ENCODE assay signal across 8 mouse cellular contexts in genomic region chr11:117318202-117318601, GRCm38 (mm10).
DNase-seq lines count a peak whose midpoint lies in the region; ATAC-seq and TF ChIP-seq lines count a peak whose summit lies in the region.

No protein-coding gene starts in this region.

- peaks cover 66% of the 10 kb centered on the region for H3K4me1 ChIP-seq in lung, embryonic 14.5 days (ENCODE audit: insufficient read depth)
- peaks cover 51% of the 10 kb centered on the region for H3K4me1 ChIP-seq in embryonic fibroblast, embryonic 13.5 days (ENCODE audit: control insufficient read depth, insufficient read depth, low read length)
- peaks cover 82% of the 10 kb centered on the region for H3K4me1 ChIP-seq in limb, embryonic 12.5 days (replicated peaks)
- peaks cover 86% of the 10 kb centered on the region for H3K4me1 ChIP-seq in stomach, embryonic 15.5 days
- H3K4me1 ChIP-seq in cerebellum, adult 2 months (ENCODE audit: control insufficient read depth, insufficient read depth, low read length): peaks cover 18% of the 10 kb centered on the region

- DNase-seq in lung, embryonic 14.5 days: no peak
- no peak for DNase-seq in lung, postnatal 14 days
- DNase-seq in right cerebral cortex, postnatal 10 days (ENCODE audit: low spot score in 2 of 2): no peak
- no peak for DNase-seq in cerebellum, adult 2 months

- peak; percentile 35 for TF ChIP-seq CTCF in lung, embryonic 14.5 days (IDR thresholded peaks at IDR 0.05; ENCODE audit: low read depth)
- TF ChIP-seq CTCF in embryonic fibroblast, embryonic 13.5 days (IDR thresholded peaks at IDR 0.05; ENCODE audit: borderline replicate concordance, insufficient read depth, low read length): no peak
- TF ChIP-seq CTCF in cerebellum, adult 2 months (IDR thresholded peaks at IDR 0.05; ENCODE audit: borderline replicate concordance, insufficient read depth, low read depth, low read length): no peak

- peak overlapping the region; percentile 54 for H3K4me2 ChIP-seq in lung, embryonic 14.5 days
- peak overlapping the region; percentile 45 for H3K4me2 ChIP-seq in limb, embryonic 12.5 days
- 0 out of 2 replicates have a peak overlapping the region, but pooled peaks have one; percentile 21 for H3K4me2 ChIP-seq in stomach, embryonic 15.5 days

- H3K4me3 ChIP-seq in lung, embryonic 14.5 days (ENCODE audit: low read depth, low read length): no peak overlapping the region
- H3K4me3 ChIP-seq in embryonic fibroblast, embryonic 13.5 days (ENCODE audit: insufficient read depth, low read length): no peak overlapping the region
- H3K4me3 ChIP-seq in limb, embryonic 12.5 days (replicated peaks): no peak overlapping the region
- H3K4me3 ChIP-seq in stomach, embryonic 15.5 days (replicated peaks): no peak overlapping the region
- no peak overlapping the region for H3K4me3 ChIP-seq in cerebellum, adult 2 months (replicated peaks; ENCODE audit: insufficient read depth, low read depth, low read length)

- H3K9ac ChIP-seq in lung, embryonic 14.5 days: no peak overlapping the region
- H3K9ac ChIP-seq in limb, embryonic 12.5 days (replicated peaks): peak overlapping the region; percentile 48; the same call in 1 of the 2 replicates
- H3K9ac ChIP-seq in stomach, embryonic 15.5 days: no peak overlapping the region

- H3K36me3 ChIP-seq in lung, embryonic 14.5 days (ENCODE audit: insufficient read depth): 0 out of 2 replicates have a peak, but pooled peaks cover 3% of the 10 kb centered on the region
- H3K36me3 ChIP-seq in limb, embryonic 12.5 days: peaks cover 5% of the 10 kb centered on the region; the same call in 1 of the 2 replicates
- no peaks in the 10 kb centered on the region for H3K36me3 ChIP-seq in stomach, embryonic 15.5 days

- no peaks in the 10 kb centered on the region for H3K27me3 ChIP-seq in lung, embryonic 14.5 days (ENCODE audit: insufficient read depth, low read length)
- no peaks in the 10 kb centered on the region for H3K27me3 ChIP-seq in limb, embryonic 12.5 days
- no peaks in the 10 kb centered on the region for H3K27me3 ChIP-seq in stomach, embryonic 15.5 days (replicated peaks)
- H3K27me3 ChIP-seq in cerebellum, adult 2 months (ENCODE audit: control insufficient read depth, insufficient read depth, low read length): no peaks in the 10 kb centered on the region

- H3K27ac ChIP-seq in lung, embryonic 14.5 days (ENCODE audit: low read depth): peak overlapping the region; percentile 90
- peak overlapping the region; percentile 58 for H3K27ac ChIP-seq in embryonic fibroblast, embryonic 13.5 days (ENCODE audit: insufficient read depth, low read length)
- H3K27ac ChIP-seq in limb, embryonic 12.5 days: peak overlapping the region; percentile 89
- H3K27ac ChIP-seq in stomach, embryonic 15.5 days: peak overlapping the region; percentile 87
- H3K27ac ChIP-seq in cerebellum, adult 2 months (ENCODE audit: insufficient read depth, low read length): no peak overlapping the region

- 45% methylated on average over 3 of the region's 3 CpGs for WGBS in lung, embryonic 14.5 days
- 7% methylated on average over 3 of the region's 3 CpGs for WGBS in limb, embryonic 12.5 days
- WGBS in stomach, embryonic 15.5 days: 55% methylated on average over 3 of the region's 3 CpGs
- WGBS in cerebellum, adult 2 months: 87% methylated on average over 3 of the region's 3 CpGs

- ATAC-seq in lung, embryonic 14.5 days (ENCODE audit: insufficient read depth): no peak
- ATAC-seq in limb, embryonic 12.5 days (ENCODE audit: insufficient number of reproducible peaks, insufficient read depth, low FRiP score, low TSS enrichment, low read depth): no peak
- no peak for ATAC-seq in stomach, embryonic 15.5 days (ENCODE audit: insufficient read depth, low FRiP score, low read depth)
- ATAC-seq in granulocyte monocyte progenitor cell, adult 5-6 weeks (replicated peaks; ENCODE audit: poor library complexity, severe bottlenecking): no peak

- no peak for TF ChIP-seq POLR2A in embryonic fibroblast, embryonic 13.5 days (IDR thresholded peaks at IDR 0.05; ENCODE audit: low read depth, low read length)
- no peak for TF ChIP-seq POLR2A in cerebellum, adult 2 months (IDR thresholded peaks at IDR 0.05; ENCODE audit: borderline replicate concordance, insufficient read depth, low read length)

- H3K9me3 ChIP-seq in lung, embryonic 14.5 days (ENCODE audit: low read depth, low read length): no peaks in the 10 kb centered on the region
- no peaks in the 10 kb centered on the region for H3K9me3 ChIP-seq in limb, embryonic 12.5 days
- no peaks in the 10 kb centered on the region for H3K9me3 ChIP-seq in stomach, embryonic 15.5 days
